Mouse (Mus musculus): ENCODE results near the gene Macrod2. TPM values are rescaled to one million over a fixed set of nuclear protein-coding genes. Genes with fewer than 3 reads are reported as not detected.

The Macrod2 gene
- polyA plus RNA-seq, 1 experiment from 2014 or later = 42.1 TPM

GRCm38 (mm10) chr2:142057889-142058750 lies 1663.0 kb downstream of the Macrod2 start:
- Histone ChIP-seq H3K9ac (ENCODE audit: low read length) (no peak overlapping the region), H3K27ac (replicated peaks; ENCODE audit: low read depth, low read length) (peak overlapping the region; percentile 79), H3K4me1 (ENCODE audit: control insufficient read depth, insufficient read depth, low read length) (peaks cover 9% of the 10 kb centered on the region), H3K36me3 (ENCODE audit: control insufficient read depth, insufficient read depth, low read length) (no peaks in the 10 kb centered on the region), H3K4me2 (ENCODE audit: low read depth, severe bottlenecking) (peak overlapping the region; percentile 36), H3K9me3 (ENCODE audit: control insufficient read depth, low read length) (no peaks in the 10 kb centered on the region), H3K4me3 (ENCODE audit: low read depth, low read length) (no peak overlapping the region), H3K27me3 (ENCODE audit: control insufficient read depth, insufficient read depth, low read length) (no peaks in the 10 kb centered on the region)
- DNase-seq (ENCODE audit: low spot score) = peak; percentile 68
- ATAC-seq (ENCODE audit: insufficient number of reproducible peaks, low FRiP score, low TSS enrichment, low read depth) = peak; percentile 76
- WGBS = 16% methylated on average over 14 of the region's 14 CpGs

DNA sequence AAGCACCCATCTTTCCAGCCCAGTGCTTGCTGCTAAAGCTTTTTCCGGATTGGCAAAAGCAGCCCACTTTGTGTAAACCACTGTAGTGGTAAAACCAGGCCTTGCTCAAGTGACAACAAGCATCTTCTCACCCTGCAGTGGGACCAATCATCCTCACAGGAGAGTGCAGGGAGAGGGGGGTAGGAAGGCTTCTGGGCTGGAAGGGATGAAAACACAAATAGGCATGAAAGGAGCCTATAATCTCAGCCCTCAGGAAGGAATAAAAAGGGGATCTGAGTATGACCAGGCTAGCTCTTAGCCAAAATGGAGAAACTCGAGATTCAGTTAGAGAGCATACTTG lies 1663.6 kb downstream of the Macrod2 start:
- Histone ChIP-seq H3K36me3 (ENCODE audit: control insufficient read depth, insufficient read depth, low read length) (no peaks in the 10 kb centered on the region), H3K9me3 (ENCODE audit: control insufficient read depth, low read length) (no peaks in the 10 kb centered on the region), H3K4me2 (ENCODE audit: low read depth, severe bottlenecking) (peak overlapping the region; percentile 36), H3K4me1 (ENCODE audit: control insufficient read depth, insufficient read depth, low read length) (peaks cover 9% of the 10 kb centered on the region), H3K27me3 (ENCODE audit: control insufficient read depth, insufficient read depth, low read length) (no peaks in the 10 kb centered on the region), H3K27ac (replicated peaks; ENCODE audit: low read depth, low read length) (peak overlapping the region; percentile 79; the same call in 1 of the 2 replicates), H3K9ac (ENCODE audit: low read length) (no peak overlapping the region), H3K4me3 (ENCODE audit: low read depth, low read length) (no peak overlapping the region)
- WGBS = 55% methylated on average over 2 of the region's 2 CpGs
- ATAC-seq (ENCODE audit: insufficient number of reproducible peaks, low FRiP score, low TSS enrichment, low read depth) (peak; percentile 5; the same call in 1 of the 2 replicates), DNase-seq (ENCODE audit: low spot score) (no peak)

GRCm38 (mm10) chr2:142108947-142109346 lies 1713.8 kb downstream of the Macrod2 start:
- no peaks in the 10 kb centered on the region for H3K4me1 ChIP-seq (ENCODE audit: control insufficient read depth, insufficient read depth, low read length)
- no peaks in the 10 kb centered on the region for H3K9me3 ChIP-seq (ENCODE audit: control insufficient read depth, low read length)
- no peaks in the 10 kb centered on the region for H3K27me3 ChIP-seq (ENCODE audit: control insufficient read depth, insufficient read depth, low read length)
- WGBS = 88% methylated on average over 3 of the region's 3 CpGs
- H3K4me3 ChIP-seq (ENCODE audit: low read depth, low read length) = no peak overlapping the region
- no peak for DNase-seq (ENCODE audit: low spot score)
- H3K27ac ChIP-seq (replicated peaks; ENCODE audit: low read depth, low read length) = no peak overlapping the region
- ATAC-seq (ENCODE audit: insufficient number of reproducible peaks, low FRiP score, low TSS enrichment, low read depth) = no peak
- no peak overlapping the region for H3K9ac ChIP-seq (ENCODE audit: low read length)
- H3K4me2 ChIP-seq (ENCODE audit: low read depth, severe bottlenecking) = no peak overlapping the region
- no peaks in the 10 kb centered on the region for H3K36me3 ChIP-seq (ENCODE audit: control insufficient read depth, insufficient read depth, low read length)

DNA sequence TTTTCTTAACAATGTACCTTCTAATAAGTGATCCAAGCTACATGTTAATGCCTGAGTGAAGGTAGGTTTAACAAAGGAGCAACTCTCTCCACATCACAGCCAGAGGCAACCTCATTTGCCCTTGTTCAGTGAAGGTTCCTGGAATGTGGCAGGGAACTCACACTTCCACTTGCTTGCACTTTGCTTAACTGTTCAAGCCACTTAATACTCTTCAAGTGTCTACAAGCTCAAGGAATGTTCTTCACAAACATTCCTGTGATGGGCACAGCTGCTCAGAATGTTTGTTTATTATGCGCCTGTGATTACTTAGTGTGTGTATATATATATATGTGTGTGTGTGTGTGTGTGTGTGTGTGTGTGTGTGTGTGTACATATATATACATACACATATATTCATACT lies 1721.5 kb downstream of the Macrod2 start:
- no peak overlapping the region for H3K27ac ChIP-seq (replicated peaks; ENCODE audit: low read depth, low read length)
- no peaks in the 10 kb centered on the region for H3K36me3 ChIP-seq (ENCODE audit: control insufficient read depth, insufficient read depth, low read length)
- ATAC-seq (ENCODE audit: insufficient number of reproducible peaks, low FRiP score, low TSS enrichment, low read depth) (no peak), DNase-seq (ENCODE audit: low spot score) (no peak)
- no peaks in the 10 kb centered on the region for H3K9me3 ChIP-seq (ENCODE audit: control insufficient read depth, low read length)
- H3K4me3 ChIP-seq (ENCODE audit: low read depth, low read length) = no peak overlapping the region
- no peaks in the 10 kb centered on the region for H3K27me3 ChIP-seq (ENCODE audit: control insufficient read depth, insufficient read depth, low read length)
- 92% methylated on average over 1 of the region's 1 CpGs for WGBS
- H3K9ac ChIP-seq (ENCODE audit: low read length) = no peak overlapping the region
- H3K4me1 ChIP-seq (ENCODE audit: control insufficient read depth, insufficient read depth, low read length) = 0 out of 2 replicates have a peak, but pooled peaks cover 3% of the 10 kb centered on the region
- H3K4me2 ChIP-seq (ENCODE audit: low read depth, severe bottlenecking) = no peak overlapping the region

DNA sequence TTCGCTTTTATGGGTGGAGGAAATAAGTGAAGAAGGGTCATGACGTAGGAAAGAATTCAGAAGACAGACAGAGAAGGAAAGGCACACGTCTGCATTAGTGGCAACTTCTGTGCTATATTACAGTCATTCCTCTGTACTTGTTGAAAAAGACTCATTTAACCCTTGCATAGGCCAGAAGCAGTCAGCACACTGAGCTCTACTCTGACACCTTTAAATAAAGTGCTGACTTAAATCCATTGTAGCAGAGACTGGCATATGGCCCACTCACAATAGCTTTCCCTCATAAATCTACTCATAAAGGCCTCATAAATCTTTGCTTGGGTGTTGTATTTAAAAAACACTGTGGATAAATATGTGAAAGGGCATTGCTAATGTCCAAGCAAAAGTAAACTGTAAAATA lies 1733.0 kb downstream of the Macrod2 start:
- Histone ChIP-seq H3K27me3 (ENCODE audit: control insufficient read depth, insufficient read depth, low read length) (no peaks in the 10 kb centered on the region), H3K27ac (replicated peaks; ENCODE audit: low read depth, low read length) (no peak overlapping the region), H3K4me1 (ENCODE audit: control insufficient read depth, insufficient read depth, low read length) (no peaks in the 10 kb centered on the region), H3K9me3 (ENCODE audit: control insufficient read depth, low read length) (no peaks in the 10 kb centered on the region), H3K4me3 (ENCODE audit: low read depth, low read length) (no peak overlapping the region), H3K9ac (ENCODE audit: low read length) (no peak overlapping the region), H3K4me2 (ENCODE audit: low read depth, severe bottlenecking) (no peak overlapping the region), H3K36me3 (ENCODE audit: control insufficient read depth, insufficient read depth, low read length) (no peaks in the 10 kb centered on the region)
- WGBS = 60% methylated on average over 3 of the region's 3 CpGs
- ATAC-seq (ENCODE audit: insufficient number of reproducible peaks, low FRiP score, low TSS enrichment, low read depth) = no peak
- DNase-seq (ENCODE audit: low spot score) = no peak

DNA sequence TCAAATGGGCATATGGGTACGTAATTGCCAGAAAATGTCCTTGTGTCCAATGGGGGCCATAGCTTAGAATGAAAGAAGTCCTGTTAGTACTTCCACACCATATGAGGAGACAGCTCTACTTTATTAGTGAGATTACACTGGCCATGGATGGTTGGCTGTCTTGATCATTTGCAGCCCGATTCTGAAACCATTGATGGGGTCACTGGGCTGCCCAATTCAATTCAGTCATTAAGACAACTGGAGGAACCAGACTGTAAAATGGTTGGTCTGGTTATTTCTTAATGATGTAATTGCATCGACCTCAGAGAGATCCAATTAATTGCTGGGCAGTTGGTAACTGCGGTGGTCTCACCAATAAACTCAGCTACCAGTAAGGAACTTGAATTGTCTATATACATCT lies 1734.1 kb downstream of the Macrod2 start:
- H3K9me3 ChIP-seq (ENCODE audit: control insufficient read depth, low read length) = no peaks in the 10 kb centered on the region
- WGBS = 84% methylated on average over 4 of the region's 4 CpGs
- H3K4me3 ChIP-seq (ENCODE audit: low read depth, low read length) = no peak overlapping the region
- no peaks in the 10 kb centered on the region for H3K4me1 ChIP-seq (ENCODE audit: control insufficient read depth, insufficient read depth, low read length)
- no peak overlapping the region for H3K27ac ChIP-seq (replicated peaks; ENCODE audit: low read depth, low read length)
- ATAC-seq (ENCODE audit: insufficient number of reproducible peaks, low FRiP score, low TSS enrichment, low read depth) (no peak), DNase-seq (ENCODE audit: low spot score) (no peak)
- no peaks in the 10 kb centered on the region for H3K27me3 ChIP-seq (ENCODE audit: control insufficient read depth, insufficient read depth, low read length)
- no peak overlapping the region for H3K9ac ChIP-seq (ENCODE audit: low read length)
- H3K36me3 ChIP-seq (ENCODE audit: control insufficient read depth, insufficient read depth, low read length) = no peaks in the 10 kb centered on the region
- H3K4me2 ChIP-seq (ENCODE audit: low read depth, severe bottlenecking) = no peak overlapping the region

DNA sequence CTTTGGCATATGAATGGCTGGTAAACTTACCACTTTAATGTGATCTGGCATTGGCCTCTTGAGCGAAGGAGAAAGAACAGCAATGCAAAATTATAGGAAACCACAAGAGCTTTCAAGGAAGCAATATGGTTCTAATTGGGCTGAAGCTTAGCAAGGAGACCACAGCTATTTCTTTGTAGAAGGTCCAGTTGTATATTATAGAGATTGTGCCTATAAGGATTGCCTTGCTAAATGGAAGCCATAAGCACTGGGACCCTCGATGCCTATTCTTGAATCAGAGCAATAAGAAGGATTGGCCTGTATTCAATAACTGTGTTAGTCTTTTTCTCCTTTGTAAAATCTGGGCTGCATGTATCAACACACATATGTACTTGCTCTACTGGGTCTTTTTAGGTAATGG lies 1754.2 kb downstream of the Macrod2 start:
- DNase-seq (ENCODE audit: low spot score) = no peak

GRCm38 (mm10) chr2:142163506-142164275 lies 1768.6 kb downstream of the Macrod2 start:
- no peak overlapping the region for H3K4me2 ChIP-seq (ENCODE audit: low read depth, severe bottlenecking)
- no peak overlapping the region for H3K9ac ChIP-seq (ENCODE audit: low read length)
- no peak overlapping the region for H3K4me3 ChIP-seq (ENCODE audit: low read depth, low read length)
- ATAC-seq (ENCODE audit: insufficient number of reproducible peaks, low FRiP score, low TSS enrichment, low read depth) = no peak
- 27% methylated on average over 10 of the region's 10 CpGs for WGBS
- DNase-seq (ENCODE audit: low spot score) = no peak
- no peaks in the 10 kb centered on the region for H3K9me3 ChIP-seq (ENCODE audit: control insufficient read depth, low read length)
- no peak overlapping the region for H3K27ac ChIP-seq (replicated peaks; ENCODE audit: low read depth, low read length)
- no peaks in the 10 kb centered on the region for H3K4me1 ChIP-seq (ENCODE audit: control insufficient read depth, insufficient read depth, low read length)
- H3K27me3 ChIP-seq (ENCODE audit: control insufficient read depth, insufficient read depth, low read length) = no peaks in the 10 kb centered on the region
- no peaks in the 10 kb centered on the region for H3K36me3 ChIP-seq (ENCODE audit: control insufficient read depth, insufficient read depth, low read length)

More for the DNA sequence above, 1754.2 kb downstream of the Macrod2 start:
- Histone ChIP-seq H3K4me2 (ENCODE audit: low read depth, severe bottlenecking) (no peak overlapping the region), H3K9ac (ENCODE audit: low read length) (no peak overlapping the region), H3K36me3 (ENCODE audit: control insufficient read depth, insufficient read depth, low read length) (no peaks in the 10 kb centered on the region), H3K27me3 (ENCODE audit: control insufficient read depth, insufficient read depth, low read length) (no peaks in the 10 kb centered on the region), H3K9me3 (ENCODE audit: control insufficient read depth, low read length) (no peaks in the 10 kb centered on the region), H3K27ac (replicated peaks; ENCODE audit: low read depth, low read length) (no peak overlapping the region), H3K4me3 (ENCODE audit: low read depth, low read length) (no peak overlapping the region), H3K4me1 (ENCODE audit: control insufficient read depth, insufficient read depth, low read length) (no peaks in the 10 kb centered on the region)
- no peak for ATAC-seq (ENCODE audit: insufficient number of reproducible peaks, low FRiP score, low TSS enrichment, low read depth)
- WGBS = 87% methylated on average over 2 of the region's 2 CpGs
